Mouse (Mus musculus): Measurements from ENCODE around the gene Card9. TPM values are rescaled to one million over a fixed set of nuclear protein-coding genes. Genes with fewer than 3 reads are reported as not detected.

Gene Card9
- 0.77 and 1.9 TPM in 2 replicates for polyA plus RNA-seq (2016; fragmentation: Nextera tagmentation; extraction: Ambion mirVana)

DNA sequence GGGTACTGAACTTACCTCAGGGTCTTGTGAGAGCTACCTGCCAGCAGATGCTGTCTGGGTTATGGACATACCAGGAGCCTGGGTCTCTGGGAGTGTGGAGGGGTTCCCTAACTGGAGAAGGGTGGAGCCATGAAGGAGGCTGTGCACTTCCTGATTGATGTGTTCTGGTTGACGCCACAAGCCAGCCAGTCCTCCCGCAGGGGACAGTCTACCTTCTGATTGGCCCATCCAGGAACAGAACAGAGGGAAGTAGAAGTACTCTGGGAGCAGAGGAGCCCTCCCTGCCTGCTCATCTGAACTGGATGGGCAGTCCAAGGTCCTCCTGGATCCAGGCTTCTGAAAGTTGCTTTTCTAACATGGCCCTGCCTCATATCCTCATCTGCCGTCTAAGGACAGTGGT, at the start of gene Card9:
Gene Card9 (minus strand): TSS at position 147 of the 400 bp plus-strand sequence.
- no peaks in the 10 kb centered on the region for H3K9me3 ChIP-seq (replicated peaks)
- no peak within 1 kb of the TSS for H3K4me3 ChIP-seq
- H3K27me3 ChIP-seq (ENCODE audit: low read depth, poor library complexity, severe bottlenecking) = no peaks in the 10 kb centered on the region
- DNase-seq (ENCODE audit: low spot score) = no peak
- peaks cover 37% of the 10 kb centered on the region for H3K36me3 ChIP-seq
- H3K27ac ChIP-seq (replicated peaks) = no peak within 1 kb of the TSS
- 0 out of 2 replicates have a peak, but pooled peaks cover 6% of the 10 kb centered on the region for H3K4me1 ChIP-seq
- 62% methylated on average over 3 of the region's 3 CpGs for WGBS

DNA sequence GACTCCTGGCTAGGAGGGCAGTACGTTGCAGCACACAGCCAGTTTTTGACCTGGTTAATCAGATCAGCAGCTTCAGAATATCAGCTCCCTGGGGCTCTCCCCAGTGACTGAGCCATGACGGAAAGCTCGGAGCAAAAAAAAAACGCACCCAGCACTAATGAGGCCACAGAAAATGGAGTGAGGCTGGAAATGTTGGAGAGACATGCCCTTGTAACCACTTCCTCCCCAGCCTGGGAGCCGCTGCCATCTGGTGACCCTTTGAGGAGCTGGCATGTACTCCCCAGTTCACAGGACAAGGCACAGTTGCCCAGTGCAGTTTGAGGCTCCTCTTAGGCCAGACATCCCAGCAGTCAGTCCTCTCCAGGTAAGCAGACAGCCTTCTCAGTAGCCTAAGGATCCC, 49.4 kb upstream of the Card9 start:
- H3K27ac ChIP-seq (replicated peaks) = no peak overlapping the region
- H3K9me3 ChIP-seq (replicated peaks) = no peaks in the 10 kb centered on the region
- H3K4me1 ChIP-seq = peaks cover 40% of the 10 kb centered on the region
- 82% methylated on average over 5 of the region's 5 CpGs for WGBS
- DNase-seq (ENCODE audit: low spot score) = no peak
- H3K36me3 ChIP-seq = peaks cover 79% of the 10 kb centered on the region
- H3K27me3 ChIP-seq (ENCODE audit: low read depth, poor library complexity, severe bottlenecking) = no peaks in the 10 kb centered on the region
- H3K4me3 ChIP-seq = no peak overlapping the region

GRCm38 (mm10) chr2:26409362-26409761, 48.6 kb upstream of the Card9 start:
- peak overlapping the region; percentile 96; the same call in 1 of the 2 replicates for H3K27ac ChIP-seq (replicated peaks)
- H3K36me3 ChIP-seq = peaks cover 76% of the 10 kb centered on the region
- H3K9me3 ChIP-seq (replicated peaks) = no peaks in the 10 kb centered on the region
- no peak for DNase-seq (ENCODE audit: low spot score)
- 60% methylated on average over 3 of the region's 3 CpGs for WGBS
- peak overlapping the region; percentile 95 for H3K4me3 ChIP-seq
- H3K27me3 ChIP-seq (ENCODE audit: low read depth, poor library complexity, severe bottlenecking) = no peaks in the 10 kb centered on the region
- peaks cover 45% of the 10 kb centered on the region for H3K4me1 ChIP-seq

DNA sequence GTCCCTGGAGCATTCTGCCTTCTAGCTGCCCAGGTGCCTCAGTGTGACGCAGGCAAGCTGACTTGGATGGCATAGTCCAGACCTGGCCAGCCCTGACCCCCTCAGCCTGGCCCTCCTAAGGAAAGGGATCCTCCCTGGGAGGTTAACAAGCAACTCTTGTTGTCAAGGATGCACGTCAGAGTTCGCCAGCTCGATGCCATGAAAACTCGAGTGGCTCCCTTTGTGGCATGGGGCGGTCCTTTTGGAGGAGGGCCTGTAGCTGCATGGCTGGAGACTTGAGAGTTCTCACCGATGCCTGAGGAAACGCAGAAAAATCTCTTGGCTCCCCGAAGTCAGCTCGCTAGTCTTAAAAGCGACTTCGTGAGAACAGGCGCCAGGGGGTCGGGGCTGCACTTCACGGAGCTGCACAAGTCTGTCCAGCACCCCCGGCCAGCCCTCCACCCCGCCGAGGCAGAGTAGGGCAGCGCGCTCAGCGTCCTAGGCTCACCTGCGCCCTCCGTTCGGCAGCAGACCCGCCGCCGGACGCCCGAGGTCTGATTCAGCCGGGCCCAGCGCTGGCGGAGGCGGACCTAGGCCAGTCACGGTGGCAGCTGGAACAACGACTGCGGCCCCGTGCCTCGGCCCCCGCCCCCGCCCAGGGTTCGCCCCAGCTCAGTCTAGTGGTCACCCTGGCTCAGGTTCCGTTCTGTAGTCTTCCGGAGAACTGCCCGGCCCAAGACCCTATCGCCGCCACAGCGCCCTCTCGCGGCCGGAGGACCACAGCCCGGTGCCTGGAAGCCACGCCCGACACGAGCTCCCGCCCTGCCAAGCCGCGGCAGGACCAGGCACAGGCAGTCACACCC, 48.0 kb upstream of the Card9 start, which contains the start of gene Inpp5e:
Gene Inpp5e (minus strand): TSS at position 689 of the 842 bp plus-strand sequence.
- Histone ChIP-seq H3K4me3 (peak within 1 kb of the TSS; percentile 95), H3K27ac (replicated peaks) (peak within 1 kb of the TSS; percentile 96), H3K36me3 (peaks cover 72% of the 10 kb centered on the region), H3K27me3 (ENCODE audit: low read depth, poor library complexity, severe bottlenecking) (no peaks in the 10 kb centered on the region), H3K9me3 (replicated peaks) (no peaks in the 10 kb centered on the region), H3K4me1 (peaks cover 45% of the 10 kb centered on the region)
- WGBS = under 1% methylated on average over 57 of the region's 57 CpGs
- DNase-seq (ENCODE audit: low spot score) = peak; percentile 98

DNA sequence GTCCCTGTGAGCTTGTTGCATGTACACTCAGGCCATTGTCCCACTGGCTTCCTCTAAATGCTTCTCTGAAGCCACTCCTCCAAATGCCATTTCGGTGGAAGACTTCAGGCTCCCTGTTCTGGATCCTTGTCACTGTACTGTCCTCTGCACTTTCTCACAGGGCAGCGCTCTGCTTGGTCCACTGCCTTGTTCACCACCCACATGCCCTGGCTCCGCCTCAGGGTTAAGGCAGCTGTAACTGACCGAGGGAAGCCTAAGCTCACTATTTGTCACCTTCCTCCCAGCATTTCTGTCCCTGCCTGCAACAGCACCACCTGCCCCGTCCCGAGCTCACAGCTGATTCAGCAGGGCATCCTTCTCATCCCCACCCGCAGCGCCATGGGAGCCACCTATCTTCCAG, 42.6 kb upstream of the Card9 start:
- WGBS = 81% methylated on average over 8 of the region's 8 CpGs
- H3K27ac ChIP-seq (replicated peaks) = no peak overlapping the region
- H3K9me3 ChIP-seq (replicated peaks) = no peaks in the 10 kb centered on the region
- no peaks in the 10 kb centered on the region for H3K27me3 ChIP-seq (ENCODE audit: low read depth, poor library complexity, severe bottlenecking)
- peaks cover 80% of the 10 kb centered on the region for H3K36me3 ChIP-seq
- DNase-seq (ENCODE audit: low spot score) = no peak
- peaks cover 40% of the 10 kb centered on the region for H3K4me1 ChIP-seq
- H3K4me3 ChIP-seq = no peak overlapping the region

DNA sequence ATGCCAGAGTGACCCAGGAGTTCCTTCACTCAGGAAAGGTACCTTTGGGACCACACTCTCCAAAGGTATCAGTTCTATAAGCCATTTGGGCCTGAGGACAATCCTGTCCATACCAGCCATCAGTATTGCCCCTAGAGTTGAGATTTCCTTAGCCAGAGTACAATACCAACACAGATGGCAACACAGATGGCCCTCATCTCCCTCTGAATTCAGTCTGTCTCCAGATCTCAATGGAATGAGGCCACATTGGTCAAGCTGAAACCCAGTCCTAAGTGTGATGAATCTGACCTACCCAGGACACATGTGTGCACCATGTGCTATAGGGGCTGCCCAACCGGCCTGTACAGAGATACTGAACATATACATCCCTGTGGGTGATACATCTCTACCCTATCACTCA, 41.5 kb upstream of the Card9 start:
- no peak overlapping the region for H3K27ac ChIP-seq (replicated peaks)
- WGBS = 93% methylated on average over 1 of the region's 1 CpGs
- no peak overlapping the region for H3K4me3 ChIP-seq
- no peaks in the 10 kb centered on the region for H3K9me3 ChIP-seq (replicated peaks)
- H3K4me1 ChIP-seq = peaks cover 29% of the 10 kb centered on the region
- H3K36me3 ChIP-seq = peaks cover 82% of the 10 kb centered on the region
- DNase-seq (ENCODE audit: low spot score) = no peak
- no peaks in the 10 kb centered on the region for H3K27me3 ChIP-seq (ENCODE audit: low read depth, poor library complexity, severe bottlenecking)

DNA sequence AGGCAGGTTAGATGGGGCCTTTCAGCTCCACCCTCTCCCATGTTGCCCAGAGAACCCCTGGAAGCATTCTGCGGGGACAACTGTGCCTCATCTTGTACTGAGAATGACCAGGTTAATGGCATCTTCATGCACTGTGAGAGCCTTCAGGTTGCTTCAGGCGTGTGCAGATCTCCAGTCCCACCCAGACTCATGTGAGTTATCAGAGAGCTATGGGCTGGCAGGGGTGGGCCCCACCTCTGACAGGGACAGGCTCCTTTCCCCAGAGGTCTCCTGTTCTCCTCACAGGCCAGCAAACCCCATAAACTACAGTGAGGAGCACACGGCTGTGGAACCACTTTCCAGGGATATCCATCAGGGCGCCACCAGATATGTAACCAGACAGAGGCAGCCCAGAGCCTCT, 40.3 kb upstream of the Card9 start:
- H3K27me3 ChIP-seq (ENCODE audit: low read depth, poor library complexity, severe bottlenecking) = no peaks in the 10 kb centered on the region
- H3K4me3 ChIP-seq = no peak overlapping the region
- no peak for DNase-seq (ENCODE audit: low spot score)
- peaks cover 83% of the 10 kb centered on the region for H3K36me3 ChIP-seq
- peaks cover 17% of the 10 kb centered on the region for H3K4me1 ChIP-seq
- 96% methylated on average over 4 of the region's 4 CpGs for WGBS
- H3K9me3 ChIP-seq (replicated peaks) = no peaks in the 10 kb centered on the region
- H3K27ac ChIP-seq (replicated peaks) = no peak overlapping the region

- no peak overlapping the region for H3K27ac ChIP-seq (replicated peaks)
- no peaks in the 10 kb centered on the region for H3K27me3 ChIP-seq (ENCODE audit: low read depth, poor library complexity, severe bottlenecking)
- peaks cover 84% of the 10 kb centered on the region for H3K36me3 ChIP-seq
- no peak overlapping the region for H3K4me3 ChIP-seq
- H3K4me1 ChIP-seq = peaks cover 10% of the 10 kb centered on the region; the same call in 1 of the 2 replicates
- no peak for DNase-seq (ENCODE audit: low spot score)
- WGBS = 90% methylated on average over 5 of the region's 5 CpGs
- no peaks in the 10 kb centered on the region for H3K9me3 ChIP-seq (replicated peaks)
Measured at GRCm38 (mm10) chr2:26400296-26400695, 39.6 kb upstream of the Card9 start.

- DNase-seq (ENCODE audit: low spot score) = no peak
Measured at GRCm38 (mm10) chr2:26399647-26400046, 38.9 kb upstream of the Card9 start.

GRCm38 (mm10) chr2:26398978-26399377, 38.3 kb upstream of the Card9 start:
- Histone ChIP-seq H3K27ac (replicated peaks) (no peak overlapping the region), H3K9me3 (replicated peaks) (no peaks in the 10 kb centered on the region), H3K4me1 (0 out of 2 replicates have a peak, but pooled peaks cover 4% of the 10 kb centered on the region), H3K4me3 (no peak overlapping the region), H3K27me3 (ENCODE audit: low read depth, poor library complexity, severe bottlenecking) (no peaks in the 10 kb centered on the region), H3K36me3 (peaks cover 93% of the 10 kb centered on the region)
- WGBS = 90% methylated on average over 8 of the region's 8 CpGs
- DNase-seq (ENCODE audit: low spot score) = no peak

More at GRCm38 (mm10) chr2:26399647-26400046, 38.9 kb upstream of the Card9 start:
- 92% methylated on average over 5 of the region's 5 CpGs for WGBS
- peaks cover 5% of the 10 kb centered on the region; the same call in 1 of the 2 replicates for H3K4me1 ChIP-seq
- no peaks in the 10 kb centered on the region for H3K27me3 ChIP-seq (ENCODE audit: low read depth, poor library complexity, severe bottlenecking)
- peaks cover 87% of the 10 kb centered on the region for H3K36me3 ChIP-seq
- no peak overlapping the region for H3K27ac ChIP-seq (replicated peaks)
- no peak overlapping the region for H3K4me3 ChIP-seq
- H3K9me3 ChIP-seq (replicated peaks) = no peaks in the 10 kb centered on the region

DNA sequence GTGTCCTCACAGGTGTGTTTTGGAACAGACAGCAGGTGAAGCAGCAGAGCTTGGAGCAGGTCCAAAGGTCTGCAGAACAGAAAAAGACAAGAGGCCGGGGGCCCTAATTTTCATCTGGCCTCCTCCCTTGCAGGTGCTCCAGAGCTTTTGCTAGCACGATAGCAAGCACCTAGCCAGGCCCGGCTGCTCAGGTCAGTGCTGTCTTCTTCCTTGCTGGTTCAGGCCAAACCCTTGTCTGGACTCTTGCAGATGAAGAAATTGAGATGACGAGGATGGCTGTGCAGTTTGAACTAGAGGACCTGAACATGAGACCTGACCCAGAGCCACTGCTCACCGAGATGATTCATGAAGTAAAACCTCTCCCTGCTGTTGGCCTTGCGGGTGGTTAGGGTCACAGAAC, 30.9 kb upstream of the Card9 start:
- Histone ChIP-seq H3K27me3 (ENCODE audit: low read depth, poor library complexity, severe bottlenecking) (no peaks in the 10 kb centered on the region), H3K9me3 (replicated peaks) (no peaks in the 10 kb centered on the region), H3K27ac (replicated peaks) (no peak overlapping the region), H3K36me3 (peaks cover 79% of the 10 kb centered on the region), H3K4me1 (peaks cover 28% of the 10 kb centered on the region), H3K4me3 (no peak overlapping the region)
- WGBS = 92% methylated on average over 6 of the region's 6 CpGs
- no peak for DNase-seq (ENCODE audit: low spot score)

DNA sequence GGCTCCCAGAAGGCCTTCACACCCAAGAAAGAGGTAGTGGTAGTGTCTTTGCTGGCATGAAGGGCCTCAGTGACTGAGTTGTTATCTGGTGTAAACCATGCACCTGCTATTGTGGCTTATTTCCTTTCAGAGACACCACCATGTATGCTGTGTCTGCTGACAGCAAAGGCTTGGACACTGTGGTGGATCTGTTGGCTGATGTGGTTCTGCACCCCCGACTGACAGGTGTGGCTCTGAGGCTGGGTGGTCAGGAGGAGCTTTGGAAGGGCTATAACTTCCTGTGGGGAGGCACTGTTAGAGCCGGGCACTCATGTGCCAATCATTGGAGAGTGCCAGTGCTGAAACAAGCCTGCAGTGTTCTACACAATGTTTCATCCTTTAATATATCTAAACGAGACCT, 30.2 kb upstream of the Card9 start:
- H3K9me3 ChIP-seq (replicated peaks) = no peaks in the 10 kb centered on the region
- H3K27ac ChIP-seq (replicated peaks) = no peak overlapping the region
- H3K4me3 ChIP-seq = no peak overlapping the region
- H3K4me1 ChIP-seq = peaks cover 28% of the 10 kb centered on the region
- WGBS = 84% methylated on average over 3 of the region's 3 CpGs
- no peak for DNase-seq (ENCODE audit: low spot score)
- no peaks in the 10 kb centered on the region for H3K27me3 ChIP-seq (ENCODE audit: low read depth, poor library complexity, severe bottlenecking)
- peaks cover 79% of the 10 kb centered on the region for H3K36me3 ChIP-seq

DNA sequence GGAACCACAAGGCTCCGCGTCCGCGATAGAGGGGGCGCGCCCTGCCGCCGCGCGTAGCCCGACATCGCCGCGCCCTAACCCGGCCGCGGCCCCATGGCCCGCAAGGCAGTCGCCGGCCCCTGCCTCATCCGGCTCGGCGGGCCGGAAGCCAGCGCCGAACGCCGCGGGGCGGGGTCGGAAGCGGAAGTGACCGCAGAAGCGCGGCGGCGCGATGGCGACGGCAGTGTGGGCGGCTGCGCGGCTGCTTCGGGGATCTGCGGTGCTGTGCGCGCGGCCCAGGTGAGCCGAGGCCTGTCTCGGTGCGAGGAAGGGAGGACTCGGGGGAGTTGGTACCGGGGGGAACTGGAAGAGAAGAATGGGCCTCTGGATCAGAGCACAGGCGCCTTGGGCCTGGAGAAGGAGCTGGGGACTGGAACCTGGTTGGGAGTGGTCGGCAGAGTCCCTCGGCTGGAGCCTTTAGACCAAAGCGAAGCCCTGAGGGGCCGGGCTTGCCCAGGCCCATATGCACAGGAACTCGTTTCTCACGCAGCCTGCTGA, 28.5 kb upstream of the Card9 start, which contains the start of the genes Entr1 and Pmpca:
Gene Entr1 (minus strand): TSS at position 163 of the 537 bp plus-strand sequence.
Gene Pmpca (plus strand): TSS at position 186 of the 537 bp plus-strand sequence.
- H3K4me1 ChIP-seq = peaks cover 28% of the 10 kb centered on the region
- no peaks in the 10 kb centered on the region for H3K27me3 ChIP-seq (ENCODE audit: low read depth, poor library complexity, severe bottlenecking)
- H3K4me3 ChIP-seq = peak within 1 kb of the TSS; percentile 74
- no peaks in the 10 kb centered on the region for H3K9me3 ChIP-seq (replicated peaks)
- DNase-seq (ENCODE audit: low spot score) = peak; percentile 82
- WGBS = under 1% methylated on average over 60 of the region's 60 CpGs
- H3K27ac ChIP-seq (replicated peaks) = peak within 1 kb of the TSS; percentile 90
- H3K36me3 ChIP-seq = peaks cover 79% of the 10 kb centered on the region
